Mouse (Mus musculus): ENCODE data around the gene Immp2l. TPM values are rescaled to one million over a fixed set of nuclear protein-coding genes. Genes with fewer than 3 reads are reported as not detected.

Gene Immp2l
- polyA plus RNA-seq, 1 experiment from 2014 or later: 12.5 TPM

DNA sequence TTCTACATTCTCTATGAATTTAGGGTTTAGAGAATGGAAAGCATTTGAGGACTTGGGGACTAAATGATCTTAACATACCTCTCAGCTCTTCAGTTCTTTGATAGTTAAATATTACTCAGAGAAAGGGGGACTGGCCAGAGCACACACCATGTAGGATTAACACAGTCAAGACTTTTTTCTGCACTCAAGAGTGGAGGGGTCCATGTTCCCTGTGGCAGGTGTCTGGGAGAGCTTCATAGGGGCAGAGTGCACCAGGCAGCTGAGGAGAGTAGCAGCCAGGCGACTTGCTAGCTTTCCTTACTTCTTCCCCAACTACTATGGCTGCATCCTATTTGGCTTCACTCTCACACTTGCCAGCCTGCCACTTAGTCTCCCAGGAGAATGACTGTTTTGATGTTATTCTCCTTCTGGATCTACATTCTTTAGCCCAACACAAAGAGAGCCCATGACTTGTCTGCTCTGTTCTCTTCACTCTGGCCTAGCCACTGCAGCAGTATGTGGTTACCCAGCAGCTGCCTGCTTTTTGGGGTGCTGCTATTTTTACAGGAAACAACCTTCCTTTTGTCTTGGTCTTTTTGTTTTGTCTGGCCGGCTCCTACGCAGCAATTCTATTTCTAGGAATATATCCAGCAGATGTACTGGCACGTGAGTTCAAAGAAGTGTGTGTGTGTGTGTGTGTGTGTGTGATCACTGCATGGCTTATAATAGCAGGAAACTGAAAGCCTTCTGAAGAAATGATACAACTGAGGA is 621.1 kb downstream of the Immp2l start:
- Histone ChIP-seq H3K4me1 (ENCODE audit: control insufficient read depth, low read depth, low read length) (no peaks in the 10 kb centered on the region), H3K36me3 (ENCODE audit: control insufficient read depth, insufficient read depth) (no peaks in the 10 kb centered on the region), H3K4me2 (ENCODE audit: low read depth, low read length) (no peak overlapping the region), H3K9ac (ENCODE audit: low read depth, low read length) (no peak overlapping the region), H3K27ac (ENCODE audit: low read length) (no peak overlapping the region), H3K4me3 (ENCODE audit: low read depth, low read length) (no peak overlapping the region), H3K27me3 (ENCODE audit: control insufficient read depth, insufficient read depth, low read depth, low read length) (no peaks in the 10 kb centered on the region), H3K9me3 (replicated peaks; ENCODE audit: control insufficient read depth, low read length) (no peaks in the 10 kb centered on the region)
- WGBS (ENCODE audit: insufficient replicate concordance): 55% methylated on average over 4 of the region's 4 CpGs
- ATAC-seq (ENCODE audit: low read depth): no peak

DNA sequence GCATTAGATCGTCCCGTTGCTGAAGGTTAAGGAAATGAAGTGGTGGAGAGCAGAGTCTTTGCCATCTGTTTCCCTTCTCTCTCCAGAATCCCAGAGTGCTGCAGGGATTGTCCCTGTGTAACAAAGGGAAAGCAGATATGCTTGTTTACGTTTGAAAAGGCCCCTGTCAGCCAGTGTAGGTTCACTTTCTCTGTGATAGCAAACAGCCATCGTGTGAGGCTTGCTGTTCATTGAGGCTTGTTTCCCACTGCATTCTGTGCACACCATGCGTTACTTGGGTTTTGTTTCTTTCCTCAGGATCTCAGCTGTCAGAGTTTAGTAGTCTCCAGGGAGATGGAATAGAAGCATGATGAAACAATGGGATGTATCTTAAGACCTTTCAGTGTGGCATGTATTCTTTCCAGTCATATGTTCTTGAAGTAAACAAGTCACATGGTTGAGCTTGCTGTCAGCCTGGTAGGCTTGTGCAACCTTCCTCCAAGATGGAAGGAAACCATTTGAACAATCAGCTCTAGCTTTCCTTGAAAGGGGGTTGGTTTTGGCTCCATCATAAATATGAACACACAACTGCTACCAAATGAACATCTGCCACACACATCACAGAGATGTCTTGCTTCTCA is 623.2 kb downstream of the Immp2l start:
- Histone ChIP-seq H3K4me2 (ENCODE audit: low read depth, low read length) (no peak overlapping the region), H3K9me3 (replicated peaks; ENCODE audit: control insufficient read depth, low read length) (no peaks in the 10 kb centered on the region), H3K27ac (ENCODE audit: low read length) (no peak overlapping the region), H3K9ac (ENCODE audit: low read depth, low read length) (no peak overlapping the region), H3K4me1 (ENCODE audit: control insufficient read depth, low read depth, low read length) (no peaks in the 10 kb centered on the region), H3K36me3 (ENCODE audit: control insufficient read depth, insufficient read depth) (no peaks in the 10 kb centered on the region), H3K27me3 (ENCODE audit: control insufficient read depth, insufficient read depth, low read depth, low read length) (no peaks in the 10 kb centered on the region), H3K4me3 (ENCODE audit: low read depth, low read length) (no peak overlapping the region)
- 31% methylated on average over 5 of the region's 5 CpGs for WGBS (ENCODE audit: insufficient replicate concordance)
- ATAC-seq (ENCODE audit: low read depth): no peak

DNA sequence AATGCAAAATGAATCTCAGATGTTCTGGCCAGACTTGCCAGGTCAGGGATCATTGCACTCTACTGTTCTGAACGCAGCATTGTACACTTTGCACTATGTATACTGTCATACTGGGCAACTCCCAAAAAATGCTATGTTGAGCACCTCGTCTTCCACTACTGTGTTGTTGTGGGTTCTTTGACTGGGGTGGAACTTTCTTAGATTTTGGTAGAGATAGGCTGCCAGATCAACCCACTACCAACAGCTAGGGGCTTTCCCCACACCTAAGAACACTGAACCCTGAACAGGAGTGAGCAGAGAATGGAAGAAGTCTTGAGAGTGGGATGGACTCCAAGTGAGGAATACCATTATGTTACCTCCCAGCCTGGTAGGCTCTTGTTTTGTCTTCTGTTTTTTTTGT is 623.8 kb downstream of the Immp2l start:
- Histone ChIP-seq H3K4me3 (ENCODE audit: low read depth, low read length) (no peak overlapping the region), H3K4me2 (ENCODE audit: low read depth, low read length) (no peak overlapping the region), H3K27me3 (ENCODE audit: control insufficient read depth, insufficient read depth, low read depth, low read length) (no peaks in the 10 kb centered on the region), H3K9me3 (replicated peaks; ENCODE audit: control insufficient read depth, low read length) (no peaks in the 10 kb centered on the region), H3K4me1 (ENCODE audit: control insufficient read depth, low read depth, low read length) (no peaks in the 10 kb centered on the region), H3K27ac (ENCODE audit: low read length) (no peak overlapping the region), H3K9ac (ENCODE audit: low read depth, low read length) (no peak overlapping the region), H3K36me3 (ENCODE audit: control insufficient read depth, insufficient read depth) (no peaks in the 10 kb centered on the region)
- ATAC-seq (ENCODE audit: low read depth): no peak
- WGBS (ENCODE audit: insufficient replicate concordance): 53% methylated on average over 2 of the region's 2 CpGs

DNA sequence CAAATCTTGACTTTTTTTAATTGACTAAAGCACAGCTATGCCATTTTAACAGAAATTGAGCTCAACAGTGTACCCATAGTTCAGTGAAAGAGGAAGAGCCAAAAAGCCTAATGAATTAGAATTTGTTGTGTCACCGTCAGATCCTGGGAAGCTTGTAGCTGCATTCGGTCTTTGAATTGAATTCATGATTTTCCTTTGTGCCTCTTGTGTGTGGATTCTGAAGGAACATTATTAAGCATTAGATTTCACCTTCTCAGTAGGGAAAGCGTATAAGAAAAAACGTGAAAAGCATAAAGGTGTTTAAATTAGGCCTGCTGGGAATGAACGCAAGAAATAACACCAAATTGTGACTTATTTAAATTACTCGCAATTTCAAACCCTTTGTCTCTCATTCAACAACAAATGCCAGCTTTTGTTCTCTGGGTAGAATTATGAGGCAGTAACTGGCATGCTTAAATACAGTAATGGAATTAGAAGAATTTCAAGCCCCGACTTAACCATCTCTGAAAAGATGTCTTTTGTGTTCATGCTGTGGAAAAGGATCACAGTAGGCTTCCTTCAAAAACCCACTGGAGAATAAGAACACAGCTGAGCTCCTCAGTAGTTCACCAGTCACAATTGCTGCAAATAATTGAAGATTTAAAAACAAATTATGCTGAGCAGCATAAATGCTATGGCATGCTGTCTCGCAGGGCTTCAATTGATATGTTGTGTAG is 626.1 kb downstream of the Immp2l start:
- H3K27ac ChIP-seq (ENCODE audit: low read length): no peak overlapping the region
- no peaks in the 10 kb centered on the region for H3K9me3 ChIP-seq (replicated peaks; ENCODE audit: control insufficient read depth, low read length)
- H3K4me3 ChIP-seq (ENCODE audit: low read depth, low read length): no peak overlapping the region
- H3K27me3 ChIP-seq (ENCODE audit: control insufficient read depth, insufficient read depth, low read depth, low read length): no peaks in the 10 kb centered on the region
- WGBS (ENCODE audit: insufficient replicate concordance): 69% methylated on average over 8 of the region's 8 CpGs
- H3K4me2 ChIP-seq (ENCODE audit: low read depth, low read length): no peak overlapping the region
- H3K9ac ChIP-seq (ENCODE audit: low read depth, low read length): no peak overlapping the region
- H3K36me3 ChIP-seq (ENCODE audit: control insufficient read depth, insufficient read depth): no peaks in the 10 kb centered on the region
- ATAC-seq (ENCODE audit: low read depth): no peak
- H3K4me1 ChIP-seq (ENCODE audit: control insufficient read depth, low read depth, low read length): no peaks in the 10 kb centered on the region

DNA sequence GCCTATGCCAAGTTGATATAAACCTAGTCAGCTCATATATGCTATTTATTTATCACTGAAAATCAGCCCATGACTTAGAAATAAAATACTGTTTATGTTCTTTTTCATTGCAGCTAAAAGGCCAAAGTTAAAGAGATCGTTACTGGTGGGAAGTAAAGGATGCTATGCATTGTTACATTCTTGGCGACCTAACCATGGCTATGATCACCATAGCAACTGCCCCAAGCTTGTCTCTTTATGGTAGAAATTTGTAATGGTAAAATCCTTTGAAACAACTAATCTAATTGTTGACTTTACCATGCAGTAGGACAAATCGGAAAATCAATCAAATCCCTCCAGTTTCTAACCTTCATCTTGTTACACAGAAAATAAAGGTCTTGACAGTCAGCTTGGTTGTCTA is 644.4 kb downstream of the Immp2l start:
- H3K36me3 ChIP-seq (ENCODE audit: control insufficient read depth, insufficient read depth): no peaks in the 10 kb centered on the region
- no peak overlapping the region for H3K4me2 ChIP-seq (ENCODE audit: low read depth, low read length)
- no peak for ATAC-seq (ENCODE audit: low read depth)
- WGBS (ENCODE audit: insufficient replicate concordance): 61% methylated on average over 3 of the region's 3 CpGs
- no peak overlapping the region for H3K4me3 ChIP-seq (ENCODE audit: low read depth, low read length)
- H3K4me1 ChIP-seq (ENCODE audit: control insufficient read depth, low read depth, low read length): no peaks in the 10 kb centered on the region
- no peaks in the 10 kb centered on the region for H3K9me3 ChIP-seq (replicated peaks; ENCODE audit: control insufficient read depth, low read length)
- no peak overlapping the region for H3K9ac ChIP-seq (ENCODE audit: low read depth, low read length)
- H3K27ac ChIP-seq (ENCODE audit: low read length): no peak overlapping the region
- H3K27me3 ChIP-seq (ENCODE audit: control insufficient read depth, insufficient read depth, low read depth, low read length): no peaks in the 10 kb centered on the region

DNA sequence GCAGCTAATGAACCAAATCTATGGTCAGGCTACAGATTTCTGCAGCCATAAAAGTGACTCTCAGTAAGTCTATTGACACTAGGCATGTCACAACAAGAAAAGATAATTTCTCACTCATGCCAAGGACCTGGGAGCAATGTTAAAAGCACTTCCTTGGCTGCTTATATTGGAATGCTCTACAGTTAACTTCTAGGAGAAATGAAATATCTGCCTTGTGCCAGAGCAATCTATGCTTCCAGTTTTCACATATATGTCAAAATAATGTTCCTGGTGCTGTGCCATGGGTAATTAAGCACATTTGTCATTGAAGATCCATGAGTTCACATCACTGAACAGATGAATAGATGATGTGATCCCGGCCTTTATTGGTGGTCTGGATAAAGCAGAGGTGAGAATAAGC is 645.6 kb downstream of the Immp2l start:
- Histone ChIP-seq H3K27me3 (ENCODE audit: control insufficient read depth, insufficient read depth, low read depth, low read length) (no peaks in the 10 kb centered on the region), H3K4me3 (ENCODE audit: low read depth, low read length) (no peak overlapping the region), H3K9me3 (replicated peaks; ENCODE audit: control insufficient read depth, low read length) (no peaks in the 10 kb centered on the region), H3K4me1 (ENCODE audit: control insufficient read depth, low read depth, low read length) (no peaks in the 10 kb centered on the region), H3K9ac (ENCODE audit: low read depth, low read length) (no peak overlapping the region), H3K4me2 (ENCODE audit: low read depth, low read length) (no peak overlapping the region), H3K27ac (ENCODE audit: low read length) (no peak overlapping the region), H3K36me3 (ENCODE audit: control insufficient read depth, insufficient read depth) (no peaks in the 10 kb centered on the region)
- no peak for ATAC-seq (ENCODE audit: low read depth)
- 44% methylated on average over 1 of the region's 1 CpGs for WGBS (ENCODE audit: insufficient replicate concordance)

DNA sequence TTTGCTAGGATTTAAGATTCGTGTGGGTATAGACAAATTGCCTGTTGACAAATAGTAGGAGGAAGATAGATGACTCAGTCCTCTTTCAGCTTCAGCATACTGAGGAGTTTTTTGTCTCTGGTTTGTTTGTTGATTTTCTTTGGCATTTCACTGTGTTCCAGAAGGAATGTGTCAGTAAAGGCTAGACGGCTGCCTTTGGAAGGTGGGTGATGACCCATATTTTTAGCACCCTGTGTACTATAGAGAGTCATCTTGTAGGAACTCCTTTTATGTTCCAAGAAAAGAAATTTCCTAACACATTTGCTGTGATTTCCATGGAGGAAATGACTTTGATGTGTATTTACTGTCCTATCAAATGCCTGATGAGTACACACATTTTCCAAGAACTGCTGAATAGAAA is 651.0 kb downstream of the Immp2l start:
- Histone ChIP-seq H3K4me1 (ENCODE audit: control insufficient read depth, low read depth, low read length) (no peaks in the 10 kb centered on the region), H3K27me3 (ENCODE audit: control insufficient read depth, insufficient read depth, low read depth, low read length) (no peaks in the 10 kb centered on the region), H3K9me3 (replicated peaks; ENCODE audit: control insufficient read depth, low read length) (no peaks in the 10 kb centered on the region), H3K4me2 (ENCODE audit: low read depth, low read length) (no peak overlapping the region), H3K4me3 (ENCODE audit: low read depth, low read length) (no peak overlapping the region), H3K36me3 (ENCODE audit: control insufficient read depth, insufficient read depth) (no peaks in the 10 kb centered on the region), H3K9ac (ENCODE audit: low read depth, low read length) (no peak overlapping the region), H3K27ac (ENCODE audit: low read length) (no peak overlapping the region)
- ATAC-seq (ENCODE audit: low read depth): no peak
- WGBS (ENCODE audit: insufficient replicate concordance): 68% methylated on average over 2 of the region's 2 CpGs

DNA sequence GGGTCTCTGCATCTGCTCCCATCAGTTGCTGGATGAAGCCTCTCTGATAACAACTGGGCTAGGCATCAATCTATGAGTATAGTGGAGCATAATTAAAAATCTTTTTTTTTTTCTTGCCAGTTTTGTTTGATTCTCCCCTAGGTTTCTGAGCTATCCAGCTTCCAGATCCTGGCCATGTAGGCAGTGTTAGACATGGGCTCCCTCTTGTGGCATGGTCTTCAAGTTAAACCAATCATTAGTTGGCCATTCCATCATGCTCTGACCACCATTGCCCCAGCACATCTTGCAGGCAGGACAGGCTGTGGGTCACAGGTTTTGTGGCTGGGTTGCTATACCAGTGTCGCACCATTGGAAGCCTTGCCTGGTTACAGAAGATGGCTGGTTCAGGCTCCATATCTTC is 656.3 kb downstream of the Immp2l start:
- H3K27ac ChIP-seq (ENCODE audit: low read length): no peak overlapping the region
- no peak for ATAC-seq (ENCODE audit: low read depth)
- no peak overlapping the region for H3K9ac ChIP-seq (ENCODE audit: low read depth, low read length)
- no peak overlapping the region for H3K4me2 ChIP-seq (ENCODE audit: low read depth, low read length)
- 55% methylated on average over 1 of the region's 1 CpGs for WGBS (ENCODE audit: insufficient replicate concordance)
- H3K27me3 ChIP-seq (ENCODE audit: control insufficient read depth, insufficient read depth, low read depth, low read length): no peaks in the 10 kb centered on the region
- no peaks in the 10 kb centered on the region for H3K36me3 ChIP-seq (ENCODE audit: control insufficient read depth, insufficient read depth)
- no peak overlapping the region for H3K4me3 ChIP-seq (ENCODE audit: low read depth, low read length)
- no peaks in the 10 kb centered on the region for H3K9me3 ChIP-seq (replicated peaks; ENCODE audit: control insufficient read depth, low read length)
- H3K4me1 ChIP-seq (ENCODE audit: control insufficient read depth, low read depth, low read length): no peaks in the 10 kb centered on the region

DNA sequence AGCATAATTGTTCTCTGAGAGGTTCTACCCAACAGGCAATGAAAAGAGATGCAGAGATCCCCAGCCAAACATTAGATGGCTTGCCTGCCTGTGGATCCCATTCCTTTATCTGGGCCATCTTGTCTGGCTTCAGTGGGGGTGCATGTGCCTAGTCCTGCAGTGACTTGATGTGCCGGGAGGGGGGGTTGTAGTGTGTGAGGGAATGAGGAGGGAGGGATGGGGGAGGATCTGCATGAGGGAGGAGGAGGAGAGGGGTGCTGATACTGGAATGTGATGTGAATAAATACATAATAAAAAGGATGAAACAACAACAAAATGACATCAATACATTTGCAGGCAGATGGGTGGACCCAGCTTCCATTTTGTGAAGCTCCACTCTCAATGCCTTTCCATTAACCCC is 658.3 kb downstream of the Immp2l start:
- ATAC-seq (ENCODE audit: low read depth): no peak
- no peaks in the 10 kb centered on the region for H3K4me1 ChIP-seq (ENCODE audit: control insufficient read depth, low read depth, low read length)
- H3K9me3 ChIP-seq (replicated peaks; ENCODE audit: control insufficient read depth, low read length): no peaks in the 10 kb centered on the region
- WGBS (ENCODE audit: insufficient replicate concordance): 61% methylated on average over 1 of the region's 1 CpGs
- no peak overlapping the region for H3K9ac ChIP-seq (ENCODE audit: low read depth, low read length)
- no peaks in the 10 kb centered on the region for H3K27me3 ChIP-seq (ENCODE audit: control insufficient read depth, insufficient read depth, low read depth, low read length)
- no peaks in the 10 kb centered on the region for H3K36me3 ChIP-seq (ENCODE audit: control insufficient read depth, insufficient read depth)
- no peak overlapping the region for H3K4me2 ChIP-seq (ENCODE audit: low read depth, low read length)
- no peak overlapping the region for H3K4me3 ChIP-seq (ENCODE audit: low read depth, low read length)
- H3K27ac ChIP-seq (ENCODE audit: low read length): no peak overlapping the region

Measured in liver, embryonic 16.5 days (tissue).